Mouse (Mus musculus): ENCODE measurements around the gene Klc4.

Gene Klc4

GRCm38 (mm10) chr17:46619683-46620357 is 26.0 kb downstream of the Klc4 start:
- no peak for DNase-seq

- no peak for DNase-seq
Observed at GRCm38 (mm10) chr17:46618769-46619682, 26.8 kb downstream of the Klc4 start.

GRCm38 (mm10) chr17:46618394-46618768 is 27.4 kb downstream of the Klc4 start:
- no peak for DNase-seq

- DNase-seq: no peak
Observed at GRCm38 (mm10) chr17:46617799-46618198, 28.0 kb downstream of the Klc4 start.

GRCm38 (mm10) chr17:46613229-46613628 is 32.6 kb downstream of the Klc4 start:
- no peak for DNase-seq

GRCm38 (mm10) chr17:46612820-46613219 is 33.0 kb downstream of the Klc4 start:
- DNase-seq: no peak

GRCm38 (mm10) chr17:46612189-46612588 is 33.6 kb downstream of the Klc4 start:
- no peak for DNase-seq

GRCm38 (mm10) chr17:46611316-46611715 is 34.5 kb downstream of the Klc4 start:
- DNase-seq: no peak

GRCm38 (mm10) chr17:46609721-46610514 is 35.9 kb downstream of the Klc4 start:
- no peak for DNase-seq

GRCm38 (mm10) chr17:46605987-46606386 is 39.8 kb downstream of the Klc4 start:
- no peak for DNase-seq

- DNase-seq: no peak
Observed at GRCm38 (mm10) chr17:46605126-46605525, 40.7 kb downstream of the Klc4 start.

GRCm38 (mm10) chr17:46603229-46603628 is 42.6 kb downstream of the Klc4 start:
- DNase-seq: no peak

- DNase-seq: no peak
Observed at GRCm38 (mm10) chr17:46602212-46602611, 43.6 kb downstream of the Klc4 start.

GRCm38 (mm10) chr17:46600569-46600968 is 45.3 kb downstream of the Klc4 start:
- no peak for DNase-seq

- DNase-seq: no peak
Observed at GRCm38 (mm10) chr17:46598963-46599362, 46.9 kb downstream of the Klc4 start.

- no peak for DNase-seq
Observed at GRCm38 (mm10) chr17:46597956-46598355, 47.9 kb downstream of the Klc4 start.

- no peak for DNase-seq
Observed at GRCm38 (mm10) chr17:46595336-46595735, 50.5 kb downstream of the Klc4 start.

GRCm38 (mm10) chr17:46594606-46595005 is 51.2 kb downstream of the Klc4 start:
- no peak for DNase-seq

- DNase-seq: no peak
Observed at GRCm38 (mm10) chr17:46593124-46593523, 52.7 kb downstream of the Klc4 start.

GRCm38 (mm10) chr17:46591406-46591805 is 54.4 kb downstream of the Klc4 start:
- no peak for DNase-seq

- no peak for DNase-seq
Observed at GRCm38 (mm10) chr17:46590439-46590838, 55.4 kb downstream of the Klc4 start.

- DNase-seq: no peak
Observed at GRCm38 (mm10) chr17:46589635-46590314, 56.0 kb downstream of the Klc4 start.

- no peak for DNase-seq
Observed at GRCm38 (mm10) chr17:46588913-46589312, 56.9 kb downstream of the Klc4 start.
